In genomic region chr11:120823551-120823947, GRCm38 (mm10) we compare ENCODE assay signal across 8 mouse cellular contexts. TPM values are rescaled to one million over a fixed set of nuclear protein-coding genes. Genes with fewer than 3 reads are reported as not detected.
DNase-seq lines count a peak whose midpoint lies in the region; ATAC-seq and TF ChIP-seq lines count a peak whose summit lies in the region.

No protein-coding gene starts in this region.

- H3K36me3 ChIP-seq in lung, embryonic 15.5 days, result peaks cover 34% of the 10 kb centered on the region
- H3K36me3 ChIP-seq in forebrain, embryonic 10.5 days (replicated peaks), result peaks cover 55% of the 10 kb centered on the region
- peaks cover 35% of the 10 kb centered on the region for H3K36me3 ChIP-seq in midbrain, postnatal 0 days (ENCODE audit: insufficient read depth, low read length)

- H3K27ac ChIP-seq in lung, embryonic 15.5 days, result peak overlapping the region; percentile 97
- peak overlapping the region; percentile 99 for H3K27ac ChIP-seq in forebrain, embryonic 10.5 days
- H3K27ac ChIP-seq in midbrain, postnatal 0 days (ENCODE audit: low read depth, low read length), result peak overlapping the region; percentile 96

- H3K4me1 ChIP-seq in lung, embryonic 15.5 days, result peaks cover 34% of the 10 kb centered on the region
- peaks cover 61% of the 10 kb centered on the region for H3K4me1 ChIP-seq in forebrain, embryonic 10.5 days
- H3K4me1 ChIP-seq in midbrain, postnatal 0 days (ENCODE audit: insufficient read depth, low read length), result peaks cover 24% of the 10 kb centered on the region

- peak overlapping the region; percentile 93 for H3K9ac ChIP-seq in lung, embryonic 15.5 days
- H3K9ac ChIP-seq in midbrain, postnatal 0 days (replicated peaks; ENCODE audit: low read length, poor library complexity, severe bottlenecking), result peak overlapping the region; percentile 95

- peak overlapping the region; percentile 80 for H3K4me2 ChIP-seq in lung, embryonic 15.5 days
- peak overlapping the region; percentile 93 for H3K4me2 ChIP-seq in midbrain, postnatal 0 days (ENCODE audit: low read depth, low read length, poor library complexity, severe bottlenecking)

- no peaks in the 10 kb centered on the region for H3K9me3 ChIP-seq in lung, embryonic 15.5 days
- H3K9me3 ChIP-seq in forebrain, embryonic 10.5 days, result no peaks in the 10 kb centered on the region
- no peaks in the 10 kb centered on the region for H3K9me3 ChIP-seq in midbrain, postnatal 0 days (ENCODE audit: low read length)

- TF ChIP-seq CTCF in midbrain, postnatal 0 days (IDR thresholded peaks at IDR 0.05), result no peak

- WGBS in lung, embryonic 15.5 days, result under 1% methylated on average over 39 of the region's 40 CpGs
- under 1% methylated on average over 40 of the region's 40 CpGs for WGBS in forebrain, embryonic 10.5 days
- under 1% methylated on average over 38 of the region's 40 CpGs for WGBS in midbrain, postnatal 0 days

- peak overlapping the region; percentile 93 for H3K4me3 ChIP-seq in lung, embryonic 15.5 days
- peak overlapping the region; percentile 94 for H3K4me3 ChIP-seq in forebrain, embryonic 10.5 days
- H3K4me3 ChIP-seq in midbrain, postnatal 0 days (ENCODE audit: low read depth, low read length), result peak overlapping the region; percentile 93

- no peaks in the 10 kb centered on the region for H3K27me3 ChIP-seq in lung, embryonic 15.5 days
- H3K27me3 ChIP-seq in forebrain, embryonic 10.5 days (ENCODE audit: poor library complexity, severe bottlenecking), result no peaks in the 10 kb centered on the region
- H3K27me3 ChIP-seq in midbrain, postnatal 0 days (ENCODE audit: insufficient read depth, low read length), result no peaks in the 10 kb centered on the region

- DNase-seq in adrenal gland, postnatal 25 days, result peak; percentile 74
- no peak for DNase-seq in adrenal gland, adult (ENCODE audit: inconsistent age in 2 of 2, low spot score in 1 of 2)
- no peak for DNase-seq in lung, postnatal 25 days (ENCODE audit: low spot score)
- DNase-seq in forebrain, embryonic 10.5 days (ENCODE audit: extremely low spot score, low spot score), result no peak
- DNase-seq in kidney, postnatal 25 days, result peak; percentile 53 to 84
- DNase-seq in midbrain, postnatal 0 days (ENCODE audit: low spot score), result peak; percentile 72
- DNase-seq in natural killer cell, adult 2 months (ENCODE audit: low spot score in 2 of 2), result no peak

- peak; percentile 33 for ATAC-seq in lung, embryonic 15.5 days (ENCODE audit: borderline replicate concordance, extremely low read depth, low FRiP score, low TSS enrichment)
- peak; percentile 20; the same call in 1 of the 2 replicates for ATAC-seq in midbrain, postnatal 0 days (ENCODE audit: low FRiP score)

RNA-seq across cellular contexts. Expression of gene Fasn, which starts 0.8 kb away (rescaled TPM):
- 1,301 and 1,518 TPM in 2 replicates for total RNA-seq in adrenal gland, postnatal 25 days (2021)
- polyA plus RNA-seq in lung, embryonic 15.5 days (2015; fragmentation: Nextera tagmentation; extraction: Ambion mirVana), result 49.0 and 53.2 TPM in 2 replicates
- 134 and 144 TPM in 2 replicates for polyA plus RNA-seq in forebrain, embryonic 10.5 days (2016; fragmentation: Nextera tagmentation; extraction: Ambion mirVana)
- 469 and 488 TPM in 2 replicates for total RNA-seq in midbrain, postnatal 0 days (2014; rRNA removed)
- 76.0 and 85.4 TPM in 2 replicates for polyA plus RNA-seq in midbrain, postnatal 0 days (2015; fragmentation: Nextera tagmentation; extraction: Ambion mirVana)

RNA-seq across cellular contexts. Expression of gene Dus1l, which starts 27.3 kb away (rescaled TPM):
- 62.7 and 65.8 TPM in 2 replicates for total RNA-seq in adrenal gland, postnatal 25 days (2021)
- polyA plus RNA-seq in lung, embryonic 15.5 days (2015; fragmentation: Nextera tagmentation; extraction: Ambion mirVana), result 84.3 and 90.4 TPM in 2 replicates
- polyA plus RNA-seq in forebrain, embryonic 10.5 days (2016; fragmentation: Nextera tagmentation; extraction: Ambion mirVana), result 110 and 111 TPM in 2 replicates
- total RNA-seq in midbrain, postnatal 0 days (2014; rRNA removed), result 46.4 and 52.3 TPM in 2 replicates
- 38.4 and 41.6 TPM in 2 replicates for polyA plus RNA-seq in midbrain, postnatal 0 days (2015; fragmentation: Nextera tagmentation; extraction: Ambion mirVana)

RNA-seq across cellular contexts. Expression of gene Gps1, which starts 39.5 kb away (rescaled TPM):
- total RNA-seq in adrenal gland, postnatal 25 days (2021), result 120 and 131 TPM in 2 replicates
- polyA plus RNA-seq in lung, embryonic 15.5 days (2015; fragmentation: Nextera tagmentation; extraction: Ambion mirVana), result 205 and 213 TPM in 2 replicates
- polyA plus RNA-seq in forebrain, embryonic 10.5 days (2016; fragmentation: Nextera tagmentation; extraction: Ambion mirVana), result 281 and 283 TPM in 2 replicates
- 252 and 262 TPM in 2 replicates for total RNA-seq in midbrain, postnatal 0 days (2014; rRNA removed)
- polyA plus RNA-seq in midbrain, postnatal 0 days (2015; fragmentation: Nextera tagmentation; extraction: Ambion mirVana), result 233 and 253 TPM in 2 replicates

RNA-seq across cellular contexts. Expression of gene Rfng, which starts 39.5 kb away (rescaled TPM):
- total RNA-seq in adrenal gland, postnatal 25 days (2021), result 21.3 and 23.9 TPM in 2 replicates
- polyA plus RNA-seq in lung, embryonic 15.5 days (2015; fragmentation: Nextera tagmentation; extraction: Ambion mirVana), result 35.4 and 38.3 TPM in 2 replicates
- 39.1 and 43.3 TPM in 2 replicates for polyA plus RNA-seq in forebrain, embryonic 10.5 days (2016; fragmentation: Nextera tagmentation; extraction: Ambion mirVana)
- 86.5 and 106 TPM in 2 replicates for total RNA-seq in midbrain, postnatal 0 days (2014; rRNA removed)
- 130 and 138 TPM in 2 replicates for polyA plus RNA-seq in midbrain, postnatal 0 days (2015; fragmentation: Nextera tagmentation; extraction: Ambion mirVana)

Comparison
In these comparisons a context has a peak if more than half of its experiments do, and no peak if none do; other contexts are left out.
1. DNase-seq: peak in adrenal gland, postnatal 25 days (single experiment), kidney, postnatal 25 days (2 of 2) and midbrain, postnatal 0 days (single experiment); none in adrenal gland, adult (0 of 2), lung, postnatal 25 days (single experiment), forebrain, embryonic 10.5 days (single experiment) and natural killer cell, adult 2 months (0 of 2).
2. Peak in every context shown above with its lines, with median percentiles within 50 percentile points of each other: H3K27ac ChIP-seq and H3K4me3 ChIP-seq.